Mouse (Mus musculus) lung, adult 18-20 months (tissue): ENCODE data around the gene Get4.

Source experiments
- DNase-seq, 2 experiments: peaks; one replicate each; pipeline ENCODE4 v3.0.0; 2022; ENCODE audit warnings: mixed read lengths in 2 of 2

Gene Get4

DNA sequence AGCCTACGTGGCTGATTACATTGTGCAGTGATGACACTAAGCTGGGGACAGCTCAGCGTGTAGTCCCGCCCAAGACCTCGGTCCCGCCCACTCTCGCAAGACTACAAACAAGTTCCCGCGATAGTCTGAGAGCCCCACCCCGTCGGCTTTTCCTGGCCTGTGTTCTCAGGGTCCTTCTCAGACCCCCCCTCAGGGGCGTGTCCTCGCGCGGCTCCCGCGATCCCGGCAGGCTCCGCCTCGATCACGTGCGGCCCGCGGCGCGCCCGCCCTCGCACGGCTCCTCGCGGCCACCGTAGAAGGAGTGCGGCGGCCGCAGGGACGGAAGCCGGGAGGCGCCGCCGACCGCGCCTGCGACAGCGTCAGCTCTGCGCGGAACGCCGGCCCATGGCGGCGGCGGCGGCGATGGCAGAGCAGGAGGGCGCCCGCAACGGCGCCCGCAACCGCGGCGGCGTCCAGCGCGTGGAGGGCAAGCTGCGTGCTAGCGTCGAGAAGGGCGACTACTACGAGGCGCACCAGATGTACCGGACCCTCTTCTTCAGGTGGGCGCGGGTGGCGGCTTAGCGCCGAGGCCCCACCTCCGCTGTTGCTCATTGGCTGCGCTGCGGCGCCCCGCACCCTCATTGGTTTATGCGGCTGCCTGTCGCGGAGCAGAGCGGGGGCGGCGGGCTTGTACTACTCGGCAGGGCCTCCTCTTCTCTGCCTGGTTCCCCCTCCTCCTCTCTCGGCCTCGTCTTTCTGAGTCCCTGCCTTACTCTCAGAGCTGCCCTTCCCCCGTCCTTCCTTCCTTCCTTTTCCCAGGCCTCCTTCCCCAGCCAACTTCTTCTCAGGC is at the start of gene Get4:
Gene Get4 (plus strand): TSS at position 244 of the 829 bp plus-strand sequence.
- peak; percentile 99 for DNase-seq

DNA sequence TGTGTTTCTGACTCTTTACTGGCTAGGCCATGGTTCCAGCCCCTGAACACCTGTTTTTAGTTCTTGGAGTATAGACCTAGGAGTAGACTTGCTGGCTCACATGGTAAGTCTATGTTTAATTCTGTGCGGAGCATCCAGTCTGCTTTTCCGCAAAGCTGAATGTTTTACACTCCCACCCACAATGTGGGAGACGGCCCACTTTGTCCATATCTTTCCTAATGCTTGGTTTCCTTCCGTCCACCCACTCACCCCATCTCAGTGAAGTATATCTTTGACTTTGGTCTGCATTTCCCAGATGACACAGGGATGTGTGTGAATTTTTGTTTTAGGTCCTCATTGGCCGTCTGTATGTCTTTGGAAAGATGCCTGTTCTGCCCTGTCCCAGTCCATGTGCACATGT is 48.8 kb upstream of the Get4 start:
- DNase-seq: no peak

DNA sequence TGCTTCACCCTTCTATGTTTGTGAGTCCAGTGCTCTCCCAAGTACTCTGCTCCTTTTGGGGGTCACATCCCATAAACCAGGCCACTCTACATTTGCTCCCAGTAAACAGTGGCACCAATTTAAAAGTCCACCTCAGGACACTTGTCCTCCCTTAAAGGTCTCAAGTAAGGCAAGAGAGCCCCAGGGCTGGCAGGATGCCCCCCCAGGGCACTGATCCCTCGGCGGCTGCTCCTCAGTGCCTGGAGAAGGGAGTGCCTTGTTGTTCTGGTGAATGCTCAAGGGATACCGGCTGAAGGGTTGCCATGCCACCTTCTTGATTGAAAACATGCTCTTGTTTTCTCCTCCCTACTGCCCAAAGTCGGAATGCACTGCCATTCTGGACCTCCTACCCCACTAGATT is 46.0 kb upstream of the Get4 start:
- DNase-seq: peak in 1 of 2 experiments; percentile 17

DNA sequence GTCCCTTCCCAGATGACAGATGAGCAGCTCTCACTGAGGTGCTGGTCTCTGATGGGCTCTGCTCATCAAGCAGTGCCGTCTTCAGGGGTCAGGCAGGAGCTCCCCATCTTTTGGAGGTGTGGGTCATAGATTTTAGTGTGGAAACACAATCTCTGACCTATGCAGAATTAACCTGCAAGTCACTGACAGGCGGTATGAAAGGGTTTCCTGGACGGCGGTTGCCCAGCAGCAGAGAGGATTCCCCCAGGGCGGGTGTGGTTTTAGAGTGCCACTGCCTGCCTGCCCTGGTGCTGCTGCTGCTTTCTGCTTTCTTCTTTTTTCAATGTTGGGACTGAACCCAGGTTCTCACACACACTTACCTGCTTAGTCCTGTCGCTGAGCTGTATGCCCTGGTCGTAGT is 45.6 kb upstream of the Get4 start:
- peak in 1 of 2 experiments; percentile 20 for DNase-seq

DNA sequence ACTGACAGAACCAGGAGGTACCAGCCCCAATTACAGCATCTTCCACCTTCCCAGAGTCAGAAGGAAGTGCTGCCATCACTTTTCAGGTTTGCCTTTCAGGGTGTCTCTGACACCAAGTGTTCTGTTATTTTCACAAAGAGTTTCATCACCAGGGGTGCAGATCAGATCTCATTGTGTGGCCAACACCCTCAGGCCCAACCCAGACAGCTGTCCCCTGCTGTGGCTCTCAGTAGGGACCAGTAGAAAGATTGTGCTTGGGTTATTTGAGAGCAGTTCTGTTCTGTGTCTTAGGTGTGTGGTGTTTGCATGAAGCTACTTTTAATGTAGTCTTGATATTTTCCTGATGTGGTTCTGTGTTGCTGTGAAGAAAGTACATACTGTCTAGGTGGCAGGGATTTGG is 43.9 kb upstream of the Get4 start:
- no peak for DNase-seq

DNA sequence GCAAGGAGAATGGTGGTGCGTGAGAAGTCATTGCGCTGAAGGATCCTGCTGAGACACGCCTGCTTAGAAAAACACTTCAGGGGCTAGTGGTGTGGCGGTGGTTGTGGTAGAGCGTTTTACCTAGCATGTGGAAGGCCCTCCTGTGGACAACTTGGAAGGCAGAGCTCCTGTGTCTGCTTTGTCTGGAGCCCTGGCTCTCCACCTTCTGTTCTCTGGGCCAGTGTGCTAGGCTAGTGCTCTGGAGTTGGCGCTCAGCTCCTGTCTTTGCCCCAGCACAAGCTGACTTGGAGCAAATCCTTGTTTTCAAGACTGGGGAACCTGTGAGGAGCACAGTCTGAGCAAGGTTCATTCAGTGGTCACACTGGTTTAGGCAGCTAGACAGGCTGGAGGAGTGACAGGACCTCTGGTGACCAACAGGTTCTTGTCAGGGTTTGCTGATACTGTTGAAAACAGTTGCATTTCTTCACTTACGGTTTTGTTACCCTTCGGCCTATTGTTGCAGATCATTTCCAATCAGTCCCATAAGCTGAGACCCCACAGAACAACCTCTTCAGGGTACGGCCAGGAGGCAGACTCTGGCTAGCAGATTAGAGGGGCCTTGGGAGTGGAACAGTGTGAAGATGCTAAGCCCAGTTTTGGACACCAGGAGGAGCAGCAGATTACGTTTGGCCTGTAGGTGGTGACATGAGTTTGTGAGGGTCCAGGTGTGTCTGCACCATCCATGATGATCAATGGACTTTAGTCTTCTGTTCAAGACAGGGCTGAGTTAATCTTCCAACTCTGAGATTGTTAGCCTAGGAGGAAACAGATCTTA is 43.0 kb upstream of the Get4 start:
- no peak for DNase-seq

DNA sequence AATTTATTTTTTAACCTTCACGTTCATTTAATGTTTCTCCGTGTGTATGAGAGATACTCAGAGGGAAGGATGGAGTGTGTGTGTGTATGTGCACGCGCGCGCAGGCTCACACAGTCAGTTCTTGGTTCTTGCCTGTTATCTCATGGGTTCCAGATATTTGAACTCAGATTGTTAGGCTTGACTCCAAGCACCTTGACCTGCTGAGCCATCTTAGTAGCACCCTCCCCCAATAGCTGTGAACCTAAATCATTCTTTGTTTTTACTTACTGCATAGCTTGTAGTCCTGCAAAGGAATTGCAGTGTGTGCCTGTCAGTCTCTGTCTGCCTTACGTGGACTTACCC is 42.5 kb upstream of the Get4 start:
- DNase-seq: no peak

DNA sequence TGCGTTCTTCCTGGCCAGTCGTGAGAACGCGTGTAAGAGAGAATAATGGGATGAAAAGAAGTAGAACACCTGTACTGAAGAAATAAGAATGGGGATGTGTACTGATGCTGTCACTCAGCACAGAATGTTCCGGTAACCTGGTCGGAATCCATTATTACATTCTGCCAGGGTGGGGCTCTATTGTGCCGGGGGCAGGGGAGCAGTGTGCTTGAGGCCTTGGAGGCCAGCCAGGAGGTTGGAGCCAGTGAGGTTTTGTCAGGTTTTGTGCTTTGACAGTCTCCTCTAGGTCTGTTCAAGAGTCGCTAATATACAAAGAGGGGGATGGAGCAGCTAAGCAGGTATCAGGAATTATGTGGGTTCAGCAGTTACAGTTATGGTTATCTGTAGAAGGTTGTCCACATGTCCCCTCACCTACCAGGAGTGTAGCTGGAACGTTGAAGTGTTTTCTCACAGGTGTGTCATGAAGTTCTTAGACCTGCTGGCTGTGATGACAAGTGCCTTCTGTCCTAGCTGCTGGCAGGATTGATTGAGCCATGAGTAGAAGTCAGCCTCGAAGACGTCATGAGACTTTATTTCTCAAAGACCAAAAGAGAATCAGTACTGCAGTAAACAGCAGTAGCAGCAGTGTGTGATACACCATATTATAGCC is 40.3 kb upstream of the Get4 start:
- DNase-seq: peak; percentile 28 to 51

DNA sequence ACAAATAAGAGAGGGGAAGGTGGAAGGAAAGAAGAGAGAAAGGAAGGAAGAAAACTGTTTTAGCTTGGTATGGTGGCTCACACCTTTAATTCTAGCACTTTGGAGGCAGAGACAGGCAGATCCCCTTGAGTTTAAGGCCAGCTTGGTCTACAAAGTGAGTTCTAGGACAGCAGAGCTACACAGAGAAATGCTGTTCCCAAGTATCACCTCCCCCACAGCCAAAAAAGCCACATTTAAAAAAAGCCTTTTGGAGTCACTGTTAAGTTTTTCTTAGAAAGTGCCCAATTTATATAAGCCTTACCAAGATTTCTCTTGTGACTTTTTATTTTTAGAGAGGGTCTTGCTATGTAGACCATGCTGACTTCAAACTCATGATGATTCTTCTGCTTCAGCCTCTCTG is 37.8 kb upstream of the Get4 start:
- no peak for DNase-seq

DNA sequence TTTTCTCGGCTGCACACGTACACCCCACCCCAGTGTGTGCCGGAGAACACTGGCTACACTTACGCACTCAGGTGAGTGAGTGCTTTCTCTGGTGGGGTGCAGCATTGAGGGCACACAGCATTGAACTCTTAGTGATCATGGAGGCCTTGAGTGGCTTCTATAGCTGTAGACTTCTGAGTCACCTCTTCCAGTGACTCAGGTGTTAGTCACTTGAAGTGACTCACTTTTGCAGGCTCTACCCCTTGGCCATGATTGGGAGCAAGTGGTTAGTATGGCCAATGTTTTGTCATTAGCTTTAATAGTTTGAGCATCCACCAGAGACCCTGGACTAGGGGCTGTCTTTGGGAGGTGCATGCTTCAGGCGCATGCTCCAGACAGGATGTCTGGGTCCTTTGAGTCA is 36.9 kb upstream of the Get4 start:
- no peak for DNase-seq

DNA sequence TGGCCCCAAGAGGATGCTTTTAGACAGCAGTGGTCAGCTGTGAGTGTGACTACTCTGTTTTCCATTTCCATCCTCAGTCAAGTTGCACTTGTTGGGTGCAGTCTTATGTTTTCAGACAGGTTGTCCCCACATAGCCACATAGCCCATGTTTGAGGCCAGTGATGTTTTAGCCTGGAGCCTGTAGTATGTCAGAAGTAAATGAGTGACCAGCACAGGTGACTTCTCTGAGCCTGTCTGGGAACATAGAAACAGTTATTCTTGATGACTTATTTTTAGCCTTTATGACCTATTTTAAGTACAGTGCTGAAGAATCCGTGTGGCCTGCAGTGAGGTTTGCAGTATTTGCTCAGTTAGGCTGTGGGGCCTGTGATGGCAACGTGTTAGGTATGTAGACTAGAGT is 36.0 kb upstream of the Get4 start:
- no peak for DNase-seq

DNA sequence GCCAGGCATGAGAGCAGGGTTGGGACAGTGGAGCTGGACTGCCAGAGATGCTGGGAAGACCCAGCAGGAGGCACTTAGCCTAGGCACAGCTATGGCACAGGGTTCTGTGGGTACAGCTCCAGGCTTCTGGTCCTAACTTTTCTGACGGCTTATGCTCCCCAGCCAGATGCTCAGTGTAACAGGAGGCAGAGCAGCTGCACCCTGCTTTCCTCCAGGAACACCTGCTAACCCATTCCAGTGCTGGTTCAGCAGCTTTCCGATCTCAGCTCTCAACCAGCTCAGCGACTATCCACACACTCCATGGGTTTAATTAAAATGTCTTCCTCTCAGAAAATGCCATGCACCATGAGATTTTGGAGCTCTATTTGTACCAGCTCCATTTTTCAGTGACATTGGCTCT is 35.4 kb upstream of the Get4 start:
- DNase-seq: no peak

DNA sequence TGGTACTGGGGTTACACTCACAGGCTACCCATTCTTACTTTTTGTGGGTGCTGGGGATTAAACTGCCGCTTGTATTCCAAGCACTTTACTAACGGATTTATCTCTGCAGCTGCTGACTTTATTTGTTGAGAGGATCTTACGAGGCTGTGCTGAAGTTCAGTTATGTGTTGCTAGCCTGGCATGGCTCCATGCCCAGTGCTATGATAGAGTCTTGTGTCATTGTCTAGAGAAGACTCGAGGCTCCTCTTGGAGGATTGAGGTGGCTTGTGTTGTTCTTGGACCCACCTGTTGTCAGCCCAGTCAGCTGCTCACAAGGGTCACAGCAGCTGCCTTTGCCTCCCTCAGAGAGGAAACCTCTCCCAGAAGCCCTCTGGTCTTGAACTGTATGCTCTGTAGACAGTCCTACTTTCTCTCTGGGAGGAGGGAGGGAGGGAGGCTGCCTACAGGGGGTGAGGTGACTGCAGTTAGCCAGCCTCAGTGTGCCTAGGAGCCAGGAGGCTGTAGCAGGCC is 32.1 kb upstream of the Get4 start:
- peak; percentile 14 to 24 for DNase-seq

DNA sequence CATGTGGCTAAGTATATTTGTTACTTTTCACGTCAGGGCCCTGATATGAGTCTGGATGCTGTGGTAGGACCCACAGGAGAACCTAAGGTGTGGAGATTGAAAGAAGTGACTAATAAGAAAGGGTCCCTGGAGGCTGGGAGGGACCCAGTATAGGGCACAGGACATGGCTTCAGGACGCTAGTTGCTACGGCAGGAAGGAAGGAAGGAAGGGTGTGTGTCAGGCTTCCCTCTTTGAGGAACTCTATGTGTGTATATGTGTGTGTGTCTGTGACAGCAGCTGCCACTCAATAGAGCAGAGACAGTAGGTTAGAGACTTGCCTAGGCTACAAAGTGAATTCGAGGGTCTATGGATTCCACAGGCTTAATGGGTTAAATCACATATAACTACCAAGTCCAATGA is 31.5 kb upstream of the Get4 start:
- peak; percentile 42 to 60 for DNase-seq

DNA sequence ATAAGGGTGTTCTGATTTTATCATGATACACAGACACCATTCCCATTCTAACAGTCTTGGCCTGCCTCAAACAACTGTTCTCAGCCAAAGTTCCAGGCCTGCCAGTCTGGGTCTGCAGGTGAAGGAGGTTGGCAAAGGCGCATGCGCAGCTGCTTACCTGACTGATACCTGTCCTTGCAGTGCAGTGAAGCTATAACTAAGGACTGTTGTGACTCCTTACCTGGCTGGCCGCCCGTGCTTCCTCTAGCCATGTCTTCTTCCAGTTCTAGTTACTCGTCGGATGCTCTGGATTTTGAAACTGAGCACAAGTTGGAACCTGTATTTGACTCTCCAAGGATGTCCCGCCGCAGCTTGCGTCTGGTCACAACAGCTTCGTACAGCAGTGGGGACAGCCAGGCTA is 28.8 kb upstream of the Get4 start:
- no peak for DNase-seq

DNA sequence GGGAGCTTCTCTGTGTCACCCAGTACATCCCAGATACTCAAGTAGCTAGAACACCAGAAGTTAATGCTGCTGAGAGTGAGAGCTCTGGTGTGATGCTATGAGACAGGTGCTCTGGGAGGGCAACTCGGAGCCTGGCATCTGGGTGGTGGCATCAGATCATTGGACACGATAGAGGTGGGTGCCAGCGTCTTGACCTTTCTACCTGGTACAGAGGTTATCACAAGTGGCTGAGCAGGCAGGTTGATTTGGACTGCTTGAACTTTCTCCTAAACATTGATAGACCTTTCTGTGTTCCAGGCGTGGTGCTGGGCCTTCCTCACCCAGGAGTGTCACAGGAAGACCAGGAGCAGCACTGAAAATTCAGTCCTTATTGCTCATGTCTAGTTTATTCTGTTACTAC is 24.9 kb upstream of the Get4 start:
- no peak for DNase-seq

DNA sequence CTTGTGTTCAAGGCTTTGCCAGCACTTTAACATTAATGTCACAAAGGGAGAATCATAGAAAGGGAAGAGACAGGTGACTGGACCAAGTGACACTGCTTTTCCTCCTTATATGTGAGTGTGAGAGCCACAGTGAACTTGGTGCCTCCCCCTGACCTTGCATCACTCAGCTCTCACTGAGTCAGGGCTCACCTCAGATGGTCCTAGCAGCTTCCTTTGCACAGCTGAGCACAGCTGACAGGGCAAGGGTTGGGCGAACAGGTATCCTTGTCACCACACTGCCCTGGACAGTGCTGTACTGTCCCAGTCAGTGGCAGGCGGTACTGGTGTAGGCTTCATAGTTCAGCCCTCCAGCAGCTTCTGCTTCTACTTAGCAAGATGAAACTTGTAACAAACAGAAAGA is 24.5 kb upstream of the Get4 start:
- DNase-seq: no peak

DNA sequence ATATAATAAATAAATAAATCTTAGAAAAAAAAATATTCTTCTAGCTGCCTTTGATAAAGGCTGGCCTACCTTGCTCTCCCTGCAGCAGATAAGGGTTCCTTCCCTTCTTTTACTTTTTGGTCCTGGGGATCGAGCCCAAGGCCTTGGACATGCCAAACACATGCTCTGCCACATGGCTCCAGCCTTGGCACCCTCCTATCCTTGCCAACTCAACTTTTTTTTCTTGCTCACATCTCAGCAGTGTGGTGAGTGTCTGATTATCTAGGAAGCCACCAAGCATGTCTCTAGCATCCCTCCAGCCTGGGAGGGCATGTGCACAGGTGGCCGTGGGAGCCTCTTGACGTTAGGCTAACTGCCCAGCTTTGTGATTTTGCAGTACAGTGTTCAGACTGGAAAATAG is 23.8 kb upstream of the Get4 start:
- no peak for DNase-seq

DNA sequence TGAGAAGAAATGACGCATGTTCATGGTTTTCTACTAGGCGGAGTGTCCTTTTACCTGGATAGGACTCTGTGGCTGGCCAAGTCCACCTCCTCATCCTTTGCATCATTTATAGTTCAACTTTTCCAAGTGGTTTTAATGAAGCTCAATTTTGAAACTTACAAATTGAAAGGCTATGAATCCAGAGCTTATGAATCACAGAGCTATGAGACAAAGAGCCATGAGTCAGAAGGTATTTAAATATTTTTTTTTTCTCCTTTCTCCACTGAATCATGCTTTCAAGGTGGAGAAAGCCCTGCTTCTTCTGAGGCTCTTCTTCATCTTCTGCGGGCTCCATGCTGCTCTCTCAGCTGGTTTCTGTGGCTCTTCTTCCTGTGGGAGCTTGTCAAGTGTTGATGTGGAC is 22.4 kb upstream of the Get4 start:
- DNase-seq: no peak

DNA sequence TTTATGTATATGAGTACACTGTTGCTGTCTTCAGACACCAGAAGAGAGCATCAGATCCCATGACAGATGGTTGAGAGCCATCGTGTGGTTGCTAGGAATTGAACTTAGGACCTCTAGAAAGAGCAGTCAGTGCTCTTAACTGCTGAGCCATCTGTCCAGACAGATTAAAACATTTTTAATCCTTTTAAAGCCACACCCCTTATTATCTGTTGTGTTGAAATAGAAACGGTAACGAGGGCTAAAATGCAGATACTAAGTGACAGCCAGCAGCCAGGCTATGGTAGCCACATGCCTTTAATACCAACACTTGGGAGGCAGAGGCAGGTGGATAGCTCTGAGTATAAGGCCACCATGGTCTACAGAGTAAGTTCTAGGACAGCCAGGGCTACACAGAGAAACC is 20.0 kb upstream of the Get4 start:
- no peak for DNase-seq

DNA sequence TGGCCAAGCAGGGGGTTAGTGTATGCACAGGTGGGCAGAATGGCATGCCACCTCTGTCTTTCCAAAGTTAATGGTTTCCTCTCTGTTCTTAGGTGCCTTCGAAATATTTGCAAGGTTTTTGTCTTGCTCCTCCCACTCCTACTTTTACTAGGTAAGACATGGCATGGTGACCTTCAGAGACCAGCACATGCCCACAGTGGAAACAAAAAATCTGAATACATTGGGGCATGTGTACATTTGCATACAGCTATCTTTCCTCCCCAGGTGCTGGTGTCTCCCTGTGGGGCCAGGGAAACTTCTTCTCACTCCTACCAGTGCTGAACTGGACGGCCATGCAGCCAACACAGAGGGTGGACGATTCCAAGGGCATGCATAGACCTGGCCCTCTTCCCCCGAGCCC is 17.7 kb upstream of the Get4 start:
- DNase-seq: no peak

DNA sequence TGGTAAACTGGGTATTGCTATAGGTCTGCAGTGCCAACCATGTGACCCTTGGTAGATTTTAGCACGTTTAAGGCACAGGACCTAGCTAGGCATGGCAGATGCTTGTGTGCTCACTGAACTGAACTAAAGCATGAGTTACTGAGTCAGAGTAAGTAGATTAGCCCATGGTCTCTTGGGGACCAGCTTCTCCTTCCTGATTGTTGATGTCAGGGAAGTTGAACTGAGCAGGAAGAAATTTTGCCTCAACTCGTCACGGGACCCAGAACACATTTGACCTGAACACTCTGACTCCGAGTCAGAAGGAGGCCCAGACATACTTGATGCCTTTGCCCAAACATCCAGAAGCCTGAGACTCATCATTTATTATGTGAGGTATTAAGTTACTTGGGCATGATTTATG is 14.7 kb upstream of the Get4 start:
- DNase-seq: no peak

DNA sequence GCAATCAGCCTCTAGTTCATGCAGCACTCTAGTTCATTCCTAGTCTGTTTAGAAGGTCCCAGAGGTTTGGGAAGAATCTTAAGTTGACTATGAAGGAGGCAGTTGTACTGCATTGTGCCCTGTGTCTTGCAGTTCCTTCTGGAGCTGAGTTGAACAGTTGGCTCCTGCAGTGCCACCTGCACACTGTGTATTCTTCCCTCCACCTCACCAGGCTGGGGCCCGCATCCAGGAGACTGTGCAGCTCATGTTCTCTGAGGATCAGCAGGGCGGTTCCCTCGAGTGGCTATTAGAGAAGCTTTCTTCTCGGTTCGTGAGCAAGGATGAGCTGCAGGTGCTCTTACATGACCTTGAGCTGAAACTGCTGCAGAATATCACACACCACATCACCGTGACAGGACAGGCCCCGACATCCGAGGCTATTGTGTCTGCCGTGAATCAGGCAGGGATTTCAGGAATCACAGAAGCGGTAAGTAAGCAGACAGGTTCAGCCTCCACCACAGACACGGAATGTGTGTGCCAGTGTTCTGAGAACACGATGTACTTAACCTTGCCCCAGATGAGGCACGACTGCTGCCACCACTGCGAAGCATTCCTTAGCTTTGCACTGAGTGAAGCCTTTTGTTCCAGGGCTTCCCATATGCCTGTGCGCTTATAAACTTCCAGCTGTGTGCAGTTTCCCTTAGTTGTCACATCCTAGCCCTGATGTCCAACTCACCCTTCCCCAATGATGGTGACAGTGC is 10.9 kb upstream of the Get4 start:
- no peak for DNase-seq
